Mouse (Mus musculus): ENCODE measurements around the gene Nhlrc4. TPM values are rescaled to one million over a fixed set of nuclear protein-coding genes. Genes with fewer than 3 reads are reported as not detected.
A peak's percentile ranks its signal among the peaks of the same experiment; 100 is the strongest.

The Nhlrc4 gene
- not detected for total RNA-seq (2021)
- long read RNA-seq, experiment 1 = 0 reads
- long read RNA-seq, experiment 2 = 0 reads

- no peak for DNase-seq
Observed at GRCm38 (mm10) chr17:25944366-25945163, at the start of gene Nhlrc4, which contains the start of gene Pigq. TSS of gene Nhlrc4 (minus strand) at chr17:25944961. TSS of gene Pigq (minus strand) at chr17:25944936.

- DNase-seq = no peak
Observed at GRCm38 (mm10) chr17:25993489-25993888, 48.7 kb upstream of the Nhlrc4 start.

GRCm38 (mm10) chr17:25992274-25992673, 47.5 kb upstream of the Nhlrc4 start:
- DNase-seq = no peak

GRCm38 (mm10) chr17:25990331-25990730, 45.6 kb upstream of the Nhlrc4 start:
- no peak for DNase-seq

GRCm38 (mm10) chr17:25985306-25986294, 40.8 kb upstream of the Nhlrc4 start, which contains the start of gene Capn15:
TSS of gene Capn15 (minus strand) at chr17:25985796.
- peak; percentile 91 for DNase-seq

GRCm38 (mm10) chr17:25984556-25985305, 40.0 kb upstream of the Nhlrc4 start:
- no peak for DNase-seq

GRCm38 (mm10) chr17:25984066-25984465, 39.3 kb upstream of the Nhlrc4 start:
- no peak for DNase-seq

- no peak for DNase-seq
Observed at GRCm38 (mm10) chr17:25982913-25983312, 38.2 kb upstream of the Nhlrc4 start.

GRCm38 (mm10) chr17:25980854-25981253, 36.1 kb upstream of the Nhlrc4 start:
- DNase-seq = peak; percentile 49

GRCm38 (mm10) chr17:25979829-25980738, 35.3 kb upstream of the Nhlrc4 start:
- no peak for DNase-seq

GRCm38 (mm10) chr17:25970954-25971707, 26.4 kb upstream of the Nhlrc4 start:
- DNase-seq = no peak

- no peak for DNase-seq
Observed at GRCm38 (mm10) chr17:25970448-25970847, 25.7 kb upstream of the Nhlrc4 start.

- no peak for DNase-seq
Observed at GRCm38 (mm10) chr17:25968176-25968575, 23.4 kb upstream of the Nhlrc4 start.

- no peak for DNase-seq
Observed at GRCm38 (mm10) chr17:25967652-25968051, 22.9 kb upstream of the Nhlrc4 start.

GRCm38 (mm10) chr17:25964271-25964670, 19.5 kb upstream of the Nhlrc4 start:
- no peak for DNase-seq

GRCm38 (mm10) chr17:25962413-25962905, 17.7 kb upstream of the Nhlrc4 start:
- DNase-seq = no peak

GRCm38 (mm10) chr17:25961566-25961965, 16.8 kb upstream of the Nhlrc4 start:
- DNase-seq = no peak

- DNase-seq = no peak
Observed at GRCm38 (mm10) chr17:25959630-25960467, 15.1 kb upstream of the Nhlrc4 start.

Data from gastrocnemius, postnatal 10 days (tissue).